Mouse (Mus musculus) CH12.LX (cell line): ENCODE results near the gene Insrr. TPM values are rescaled to one million over a fixed set of nuclear protein-coding genes. Genes with fewer than 3 reads are reported as not detected.

Experiments used
- DNase-seq: peaks from one replicate; pipeline ENCODE4 v3.0.0-alpha.2; 2013; ENCODE audit errors: extremely low read depth
- H3K27ac ChIP-seq: 2 replicates; pipeline ENCODE4 v1.5.1; 2012; ENCODE audit warnings: low read depth, mild to moderate bottlenecking, control low read depth, moderate library complexity; ENCODE audit not compliant: insufficient read depth
- H3K27me3 ChIP-seq: replicated peaks from 2 replicates; pipeline ENCODE3; 2012; ENCODE audit warnings: inconsistent platforms
- H3K36me3 ChIP-seq, 2 experiments: replicated peaks in 1 of 2; 2 replicates each; pipeline versions ENCODE3 to v1.6.1; 2012; ENCODE audit warnings: inconsistent platforms in 1 of 2, low read length in 1 of 2, mild to moderate bottlenecking in 1 of 2, mixed read lengths in 1 of 2, moderate library complexity in 1 of 2; ENCODE audit not compliant: control insufficient read depth in 1 of 2, insufficient read depth in 1 of 2
- H3K4me1 ChIP-seq, 2 experiments: 2 replicates each; pipeline ENCODE4 v1.6.1; 2012; ENCODE audit warnings: inconsistent platforms in 1 of 2, moderate library complexity in 1 of 2; ENCODE audit not compliant: insufficient read depth in 2 of 2, control insufficient read depth in 1 of 2
- H3K4me2 ChIP-seq: 2 replicates; pipeline ENCODE4 v1.6.1; 2012; ENCODE audit warnings: low read depth, mild to moderate bottlenecking, control low read depth; ENCODE audit not compliant: poor library complexity, insufficient read depth, severe bottlenecking
- H3K4me3 ChIP-seq, 3 experiments: fragments of 150-350 bp in 1 of 3; sonication (generic) in 1 of 3; replicated peaks in 1 of 3; 2 replicates each; pipeline versions ENCODE3 to v1.5.1; 2011 to 2012; ENCODE audit warnings: low read depth in 2 of 3, low read length in 2 of 3, mild to moderate bottlenecking in 2 of 3, moderate library complexity in 2 of 3, control low read depth in 1 of 3, improper control_type of control experiment in 1 of 3, inconsistent platforms in 1 of 3, mixed read lengths in 1 of 3; ENCODE audit not compliant: poor library complexity in 1 of 3
- H3K79me2 ChIP-seq: replicated peaks from 2 replicates; pipeline ENCODE4 v1.6.1; 2012; ENCODE audit warnings: mild to moderate bottlenecking, moderate library complexity; ENCODE audit not compliant: control insufficient read depth, poor library complexity, insufficient read depth, severe bottlenecking; ENCODE audit errors: extremely low read depth
- H3K9ac ChIP-seq: 2 replicates; pipeline ENCODE4 v1.6.1; 2012; ENCODE audit warnings: low read depth, mild to moderate bottlenecking, control low read depth, moderate library complexity; ENCODE audit not compliant: insufficient read depth
- H3K9me3 ChIP-seq: replicated peaks from 2 replicates; pipeline ENCODE3; 2012; ENCODE audit warnings: low read length, inconsistent platforms, mixed read lengths
- CHD1 ChIP-seq: IDR thresholded peaks from 2 replicates; pipeline ENCODE4 v1.6.1; 2012; ENCODE audit warnings: low read depth, low read length, improper control_type of control experiment, inconsistent platforms
- CHD2 ChIP-seq: IDR thresholded peaks from 2 replicates; pipeline ENCODE4 v1.6.1; 2011; ENCODE audit warnings: low read length, improper control_type of control experiment
- E2F4 ChIP-seq: IDR thresholded peaks from 2 replicates; pipeline ENCODE4 v1.6.1; 2011; ENCODE audit warnings: low read depth, low read length, improper control_type of control experiment; ENCODE audit not compliant: insufficient replicate concordance
- GABPA ChIP-seq: IDR thresholded peaks from 2 replicates; pipeline ENCODE4 v1.6.1; 2012; ENCODE audit warnings: low read depth, low read length, improper control_type of control experiment, inconsistent platforms; ENCODE audit not compliant: insufficient replicate concordance
- HCFC1 ChIP-seq: IDR thresholded peaks from 2 replicates; pipeline ENCODE4 v1.6.1; 2012; ENCODE audit warnings: low read depth, mild to moderate bottlenecking, inconsistent platforms, low read length, improper control_type of control experiment
- JUND ChIP-seq: conservative IDR thresholded peaks from 2 replicates; pipeline ENCODE4 v1.6.1; 2011; ENCODE audit warnings: low read depth, low read length, improper control_type of control experiment
- MAX ChIP-seq: IDR thresholded peaks from 2 replicates; pipeline ENCODE4 v1.6.1; 2011; ENCODE audit warnings: low read length, improper control_type of control experiment
- MAZ ChIP-seq: IDR thresholded peaks from 2 replicates; pipeline ENCODE4 v1.6.1; 2012; ENCODE audit warnings: low read depth, mild to moderate bottlenecking, inconsistent platforms, low read length, improper control_type of control experiment, moderate library complexity
- MYC ChIP-seq: IDR thresholded peaks from 2 replicates; pipeline ENCODE4 v1.6.1; 2011; ENCODE audit warnings: low read depth, mild to moderate bottlenecking, improper control_type of control experiment, low read length
- NELFE ChIP-seq: IDR thresholded peaks from 2 replicates; pipeline ENCODE4 v1.6.1; 2011; ENCODE audit warnings: low read depth, low read length, improper control_type of control experiment
- PAX5 ChIP-seq: IDR thresholded peaks from 2 replicates; pipeline ENCODE4 v1.6.1; 2012; ENCODE audit warnings: low read length, inconsistent platforms, mixed read lengths
- SIN3A ChIP-seq: IDR thresholded peaks from 2 replicates; pipeline ENCODE4 v1.6.1; 2012; ENCODE audit warnings: low read length, improper control_type of control experiment, inconsistent platforms
- TBP ChIP-seq: conservative IDR thresholded peaks from 2 replicates; pipeline ENCODE4 v1.6.1; 2011; ENCODE audit warnings: low read depth, low read length, improper control_type of control experiment
- UBTF ChIP-seq: IDR thresholded peaks from 2 replicates; pipeline ENCODE4 v1.6.1; 2012; ENCODE audit warnings: low read depth, mild to moderate bottlenecking, inconsistent platforms, low read length, improper control_type of control experiment, moderate library complexity
- ZC3H11A ChIP-seq: IDR thresholded peaks from 2 replicates; pipeline ENCODE4 v1.6.1; 2012; ENCODE audit warnings: low read depth, mild to moderate bottlenecking, inconsistent platforms, low read length, improper control_type of control experiment
- dilution Hi-C: fragments of 300-500 bp; cut with MboI; formaldehyde crosslinking; loops from 2 replicates; pipeline ENCODE4 v1.14.3; 2020; ENCODE audit warnings: low sequenced_read_pairs; ENCODE audit not compliant: extremely low pct_unique_long_range_greater_than_20kb, extremely low pct_ligation_motif_present
- in situ Hi-C: fragments of 300-500 bp; cut with MboI; formaldehyde crosslinking; loops from 3 replicates; pipeline ENCODE4 v1.14.3; 2019; ENCODE audit warnings: low sequenced_read_pairs, low pct_ligation_motif_present, low pct_unique_long_range_greater_than_20kb, mixed read lengths
- polyA plus RNA-seq: library from polyadenylated mRNA; unstranded; fragments of >175 nt; gene quantifications from 2 replicates; pipeline ENCODE4 v1.2.1, GENCODE M21; 2012; ENCODE audit warnings: low read depth; ENCODE audit not compliant: insufficient read length
- total RNA-seq, 2 experiments: library from RNA; depleted of rRNA; stranded (reverse); fragments of 300-350 nt in 1 of 2; fragments of >200 nt in 1 of 2; gene quantifications; 2 replicates each; pipeline ENCODE4 v1.2.3; 2012 to 2014

Insrr gene
- total and polyA plus RNA-seq, 3 experiments, result 0.06 to 0.08 TPM; not detected in 1

GRCm38 (mm10) chr3:87752567-87752966 is 44.2 kb upstream of the Insrr start:
- peaks cover 74% of the 10 kb centered on the region for H3K27me3 ChIP-seq
- dilution Hi-C loops, result no loop called here
- no peaks in the 10 kb centered on the region for H3K79me2 ChIP-seq
- H3K4me3 ChIP-seq, result no peak overlapping the region
- no peaks in the 10 kb centered on the region for H3K9me3 ChIP-seq
- no peaks in the 10 kb centered on the region for H3K36me3 ChIP-seq
- TF ChIP-seq CHD2, result no peak
- no peak for TF ChIP-seq MYC
- TF ChIP-seq SIN3A, result no peak
- TF ChIP-seq E2F4, result no peak
- no peak for TF ChIP-seq GABPA
- TF ChIP-seq MAX, result no peak
- TF ChIP-seq NELFE, result no peak
- TF ChIP-seq, all 38 proteins: peak for 0
- H3K4me1 ChIP-seq, result peaks cover 2 to 6% of the 10 kb centered on the region in 2 experiments; a peak in 1 of 4 replicates
- no peak for DNase-seq
- no peak overlapping the region for H3K4me2 ChIP-seq
- in situ Hi-C loops, result no loop called here
- H3K9ac ChIP-seq, result no peak overlapping the region
- H3K27ac ChIP-seq, result no peak overlapping the region

GRCm38 (mm10) chr3:87753829-87754228 is 42.9 kb upstream of the Insrr start:
- H3K4me2 ChIP-seq, result no peak overlapping the region
- in situ Hi-C loops, result no loop called here
- H3K4me1 ChIP-seq, result peaks cover 2 to 6% of the 10 kb centered on the region in 2 experiments; a peak in 1 of 4 replicates
- no peaks in the 10 kb centered on the region for H3K79me2 ChIP-seq
- no peaks in the 10 kb centered on the region for H3K9me3 ChIP-seq
- no peak for DNase-seq
- H3K9ac ChIP-seq, result no peak overlapping the region
- H3K4me3 ChIP-seq, result no peak overlapping the region
- no peak for TF ChIP-seq TBP
- TF ChIP-seq UBTF, result no peak
- no peak for TF ChIP-seq CHD1
- TF ChIP-seq MAZ, result no peak
- TF ChIP-seq SIN3A, result no peak
- no peak for TF ChIP-seq JUND
- no peak for TF ChIP-seq HCFC1
- no peak for TF ChIP-seq ZC3H11A
- no peak for TF ChIP-seq CHD2
- no peak for TF ChIP-seq PAX5
- H3K27ac ChIP-seq, result no peak overlapping the region
- peaks cover 79% of the 10 kb centered on the region for H3K27me3 ChIP-seq
- dilution Hi-C loops, result no loop called here
- H3K36me3 ChIP-seq, result no peaks in the 10 kb centered on the region
